Mouse (Mus musculus) megakaryocyte, embryonic 14.5 days (primary cell): ENCODE measurements around the gene B4galnt3.

Experiments
- FLI1 ChIP-seq: IDR thresholded peaks from 2 replicates; pipeline ENCODE4 v1.6.1; 2012; ENCODE audit warnings: low read length, inconsistent platforms, mixed read lengths
- GATA1 ChIP-seq: IDR thresholded peaks from 3 replicates; pipeline ENCODE4 v1.6.1; 2012; ENCODE audit warnings: mixed read lengths, low read length, inconsistent platforms, borderline replicate concordance

- TF ChIP-seq GATA1 (no peak), FLI1 (no peak)
These were observed 39.7 kb downstream of the B4galnt3 start for GRCm38 (mm10) chr6:120254640-120255039.
